In genomic region chrX:103980036-103980435, GRCm38 (mm10) we compare ENCODE assay signal across 8 mouse cellular contexts. TPM values are rescaled to one million over a fixed set of nuclear protein-coding genes. Genes with fewer than 3 reads are reported as not detected.
DNase-seq lines count a peak whose midpoint lies in the region; ATAC-seq and TF ChIP-seq lines count a peak whose summit lies in the region.

No protein-coding gene starts in this region.

- H3K9ac ChIP-seq in kidney, embryonic 14.5 days (ENCODE audit: low read depth, low read length): peak overlapping the region; percentile 86

- H3K4me2 ChIP-seq in kidney, embryonic 14.5 days (replicated peaks; ENCODE audit: low read depth, low read length): peak overlapping the region; percentile 43

- no peaks in the 10 kb centered on the region for H3K4me1 ChIP-seq in lung, adult 2 months (ENCODE audit: control insufficient read depth, insufficient read depth, low read length)
- H3K4me1 ChIP-seq in heart, embryonic 10.5 days: no peaks in the 10 kb centered on the region
- no peaks in the 10 kb centered on the region for H3K4me1 ChIP-seq in kidney, embryonic 14.5 days (ENCODE audit: control insufficient read depth, insufficient read depth, low read length)

- no peak for ATAC-seq in kidney, embryonic 14.5 days (ENCODE audit: low FRiP score, low TSS enrichment)
- peak; percentile 13; the same call in 1 of the 2 replicates for ATAC-seq in megakaryocyte, adult 5-6 weeks (ENCODE audit: poor library complexity, severe bottlenecking)

- no peak for TF ChIP-seq POLR2A in lung, adult 2 months (IDR thresholded peaks at IDR 0.05; ENCODE audit: borderline replicate concordance, extremely low read depth, low read depth, low read length)

- H3K4me3 ChIP-seq in lung, adult 2 months (replicated peaks; ENCODE audit: extremely low read depth, low read depth, low read length): peak overlapping the region; percentile 93
- H3K4me3 ChIP-seq in heart, embryonic 10.5 days: peak overlapping the region; percentile 75
- H3K4me3 ChIP-seq in kidney, embryonic 14.5 days (ENCODE audit: low read length): peak overlapping the region; percentile 72

- no peak for DNase-seq in lung, adult 2 months
- no peak for DNase-seq in lung, postnatal 25 days (ENCODE audit: low spot score)
- peak; percentile 8 for DNase-seq in c-Kit-positive CD71-positive TER-119-positive erythroid progenitor cells, embryonic 14.5 days (ENCODE audit: low spot score)
- no peak for DNase-seq in heart, embryonic 10.5 days (ENCODE audit: low spot score)
- peak; percentile 25 for DNase-seq in testis, postnatal 14 days (ENCODE audit: low spot score)
- no peak for DNase-seq in gastrocnemius, adult 18-20 months (ENCODE audit: low spot score)

- 29% methylated on average over 12 of the region's 12 CpGs for WGBS in lung, adult 2 months
- WGBS in heart, embryonic 10.5 days: 19% methylated on average over 12 of the region's 12 CpGs
- WGBS in kidney, embryonic 14.5 days: 23% methylated on average over 12 of the region's 12 CpGs

- peak overlapping the region; percentile 95 for H3K27ac ChIP-seq in heart, embryonic 10.5 days
- peak overlapping the region; percentile 86; the same call in 1 of the 2 replicates for H3K27ac ChIP-seq in kidney, embryonic 14.5 days (ENCODE audit: low read depth, low read length)

- H3K27me3 ChIP-seq in heart, embryonic 10.5 days (ENCODE audit: insufficient read depth, poor library complexity, severe bottlenecking): peaks cover 9% of the 10 kb centered on the region; the same call in 1 of the 2 replicates
- no peaks in the 10 kb centered on the region for H3K27me3 ChIP-seq in kidney, embryonic 14.5 days (ENCODE audit: control insufficient read depth, insufficient read depth, low read length)

- no peaks in the 10 kb centered on the region for H3K9me3 ChIP-seq in heart, embryonic 10.5 days
- H3K9me3 ChIP-seq in kidney, embryonic 14.5 days (ENCODE audit: control insufficient read depth, low read length): no peaks in the 10 kb centered on the region

- peaks cover 23% of the 10 kb centered on the region; the same call in 1 of the 2 replicates for H3K36me3 ChIP-seq in heart, embryonic 10.5 days
- peaks cover 14% of the 10 kb centered on the region; the same call in 1 of the 2 replicates for H3K36me3 ChIP-seq in kidney, embryonic 14.5 days (ENCODE audit: control insufficient read depth, insufficient read depth, low read length)

- no peak for TF ChIP-seq CTCF in lung, adult 2 months (IDR thresholded peaks at IDR 0.05; ENCODE audit: insufficient read depth, low read length)

RNA-seq across cellular contexts. Expression of gene Rlim, which starts 1.0 kb away (rescaled TPM):
- 4.1 and 7.3 TPM in 2 replicates for polyA plus RNA-seq in lung, adult 2 months (2012; rRNA removed)
- 33.4 and 34.6 TPM in 2 replicates for polyA plus RNA-seq in heart, embryonic 10.5 days (2016; fragmentation: Nextera tagmentation; extraction: Ambion mirVana)
- polyA plus RNA-seq in kidney, embryonic 14.5 days (2014; fragmentation: Nextera tagmentation; extraction: Ambion mirVana): 21.5 and 44.6 TPM in 2 replicates
- 41.1 and 43.5 TPM in 2 replicates for total RNA-seq in megakaryocyte, adult 5-6 weeks (2015)
- total RNA-seq in megakaryocyte, adult 5-6 weeks (2017): 69.1 and 89.8 TPM in 2 replicates
- 10 to 100 TPM; 16.9 to 20.3 TPM for total RNA-seq in gastrocnemius, adult 18-20 months (2021)

Comparison
In these comparisons a context has a peak if more than half of its experiments do, and no peak if none do; other contexts are left out.
1. DNase-seq: peak in c-Kit-positive CD71-positive TER-119-positive erythroid progenitor cells, embryonic 14.5 days (single experiment) and testis, postnatal 14 days (single experiment); none in lung, adult 2 months (single experiment), lung, postnatal 25 days (single experiment), heart, embryonic 10.5 days (single experiment) and gastrocnemius, adult 18-20 months (single experiment).
2. Peak in every context shown above with its lines, with median percentiles within 50 percentile points of each other: H3K4me3 ChIP-seq.